ENCODE assay signal across 9 mouse cellular contexts in genomic region chr5:64878526-64878925, GRCm38 (mm10). TPM values are rescaled to one million over a fixed set of nuclear protein-coding genes. Genes with fewer than 3 reads are reported as not detected.
DNase-seq lines count a peak whose midpoint lies in the region; ATAC-seq lines count a peak whose summit lies in the region.
"Had no signal": no experiment of that assay in that cellular context is flagged by ENCODE, and none has a peak within 500 bp of the region (broad histone marks: within the 10 kb centered on the region; RNA-seq: fewer than 3 reads in every experiment).

No protein-coding gene starts in this region.

- WGBS in kidney, embryonic 15.5 days = 61% methylated on average over 2 of the region's 2 CpGs
- WGBS in embryonic facial prominence, embryonic 10.5 days = 68% methylated on average over 2 of the region's 2 CpGs
- WGBS in forebrain, embryonic 10.5 days = 84% methylated on average over 2 of the region's 2 CpGs
- 49% methylated on average over 2 of the region's 2 CpGs for whole genome bisulfite sequencing in limb, embryonic 15.5 days

- H3K36me3 ChIP-seq in kidney, embryonic 15.5 days = no peaks in the 10 kb centered on the region
- no peaks in the 10 kb centered on the region for H3K36me3 ChIP-seq in embryonic facial prominence, embryonic 10.5 days (replicated peaks)
- no peaks in the 10 kb centered on the region for H3K36me3 ChIP-seq in forebrain, embryonic 10.5 days (replicated peaks)
- no peaks in the 10 kb centered on the region for H3K36me3 ChIP-seq in limb, embryonic 15.5 days

- peak overlapping the region; percentile 89 for H3K27ac ChIP-seq in kidney, embryonic 15.5 days
- peak overlapping the region; percentile 73 for H3K27ac ChIP-seq in embryonic facial prominence, embryonic 10.5 days (replicated peaks)
- H3K27ac ChIP-seq in forebrain, embryonic 10.5 days = peak overlapping the region; percentile 87
- H3K27ac ChIP-seq in limb, embryonic 15.5 days = peak overlapping the region; percentile 86
- H3K27ac ChIP-seq: macrophage had no signal

- no peaks in the 10 kb centered on the region for H3K27me3 ChIP-seq in kidney, embryonic 15.5 days
- no peaks in the 10 kb centered on the region for H3K27me3 ChIP-seq in embryonic facial prominence, embryonic 10.5 days (replicated peaks; ENCODE audit: low read depth, poor library complexity, severe bottlenecking)
- H3K27me3 ChIP-seq in forebrain, embryonic 10.5 days (ENCODE audit: poor library complexity, severe bottlenecking) = no peaks in the 10 kb centered on the region
- H3K27me3 ChIP-seq in limb, embryonic 15.5 days = no peaks in the 10 kb centered on the region

- peak; percentile 35; the same call in 1 of the 2 replicates for ATAC-seq in kidney, embryonic 15.5 days (replicated peaks; ENCODE audit: low FRiP score)
- peak; percentile 40; the same call in 1 of the 2 replicates for ATAC-seq in limb, embryonic 15.5 days (ENCODE audit: insufficient number of reproducible peaks, low FRiP score, low TSS enrichment, low read depth)

- peaks cover 35% of the 10 kb centered on the region for H3K4me1 ChIP-seq in kidney, embryonic 15.5 days
- H3K4me1 ChIP-seq in embryonic facial prominence, embryonic 10.5 days = peaks cover 50% of the 10 kb centered on the region
- H3K4me1 ChIP-seq in forebrain, embryonic 10.5 days = peaks cover 49% of the 10 kb centered on the region
- peaks cover 38% of the 10 kb centered on the region for H3K4me1 ChIP-seq in limb, embryonic 15.5 days

- DNase-seq in kidney, adult 8-10 months = no peak
- DNase-seq in embryonic facial prominence, embryonic 10.5 days (ENCODE audit: low spot score) = no peak
- DNase-seq in forebrain, embryonic 10.5 days (ENCODE audit: extremely low spot score, low spot score) = no peak
- DNase-seq in cerebellum, adult 11-12 months = no peak
- no peak for DNase-seq in left cerebral cortex, adult 18-20 months (ENCODE audit: low spot score in 2 of 2)
- DNase-seq: thymus, adult 18-20 months had no signal

- H3K4me2 ChIP-seq in kidney, embryonic 15.5 days = no peak overlapping the region
- H3K4me2 ChIP-seq in limb, embryonic 15.5 days = no peak overlapping the region

- H3K9me3 ChIP-seq in kidney, embryonic 15.5 days (replicated peaks) = no peaks in the 10 kb centered on the region
- no peaks in the 10 kb centered on the region for H3K9me3 ChIP-seq in embryonic facial prominence, embryonic 10.5 days
- peaks cover 11% of the 10 kb centered on the region; the same call in 1 of the 2 replicates for H3K9me3 ChIP-seq in forebrain, embryonic 10.5 days
- no peaks in the 10 kb centered on the region for H3K9me3 ChIP-seq in limb, embryonic 15.5 days

- H3K4me3 ChIP-seq in kidney, embryonic 15.5 days (replicated peaks) = no peak overlapping the region
- H3K4me3 ChIP-seq in embryonic facial prominence, embryonic 10.5 days = no peak overlapping the region
- H3K4me3 ChIP-seq in forebrain, embryonic 10.5 days = no peak overlapping the region
- no peak overlapping the region for H3K4me3 ChIP-seq in limb, embryonic 15.5 days

- no peak overlapping the region for H3K9ac ChIP-seq in kidney, embryonic 15.5 days
- H3K9ac ChIP-seq in limb, embryonic 15.5 days = no peak overlapping the region

RNA-seq across cellular contexts. Expression of gene Tlr1, which starts 54.8 kb away (rescaled TPM):
- 0.65 and 1.0 TPM in 2 replicates for polyA plus RNA-seq in kidney, embryonic 15.5 days (2015; fragmentation: Nextera tagmentation; extraction: Ambion mirVana)
- 0.31 and 0.35 TPM in 2 replicates for polyA plus RNA-seq in embryonic facial prominence, embryonic 10.5 days (2016; fragmentation: Nextera tagmentation; extraction: Ambion mirVana)
- polyA plus RNA-seq in forebrain, embryonic 10.5 days (2016; fragmentation: Nextera tagmentation; extraction: Ambion mirVana) = 0.58 and 0.62 TPM in 2 replicates
- 1.1 and 1.3 TPM in 2 replicates for polyA plus RNA-seq in limb, embryonic 15.5 days (2015; fragmentation: Nextera tagmentation; extraction: Ambion mirVana)
- under 1 TPM; 0.16 to 0.19 TPM for total RNA-seq in left cerebral cortex, adult 18-20 months (2021)
